Mouse (Mus musculus) kidney, postnatal 0 days (tissue): ENCODE measurements at regions not wholly inside any gene's neighbourhood (a gene's known extent, or its start where the extent isn't known, plus 50 kb on each side); places are given as distances from the start of the nearest gene placed in this dataset.

ENCODE experiments used
- ATAC-seq: fragments of 200-750 bp; cut with Nextera tagmentation; replicated peaks from 2 replicates; pipeline ENCODE4 v1.8.0; 2017; ENCODE audit warnings: low read depth, moderate number of reproducible peaks, moderate TSS enrichment, moderate library complexity; ENCODE audit not compliant: low FRiP score
- DNase-seq: peaks from one replicate; pipeline ENCODE4 v3.0.0-alpha.2; 2016; ENCODE audit warnings: low spot score
- H3K27ac ChIP-seq: fragments of 300-500 bp; sonication (generic); 2 replicates; pipeline ENCODE4 v1.5.1; 2014; ENCODE audit warnings: mild to moderate bottlenecking
- H3K27me3 ChIP-seq: fragments of 300-500 bp; sonication (generic); 2 replicates; pipeline ENCODE4 v1.6.1; 2014; ENCODE audit warnings: low read length, mixed read lengths; ENCODE audit not compliant: insufficient read depth
- H3K36me3 ChIP-seq: fragments of 300-500 bp; sonication (generic); 2 replicates; pipeline ENCODE4 v1.6.1; 2014; ENCODE audit warnings: low read length, mixed read lengths; ENCODE audit not compliant: insufficient read depth
- H3K4me1 ChIP-seq: fragments of 300-500 bp; sonication (generic); replicated peaks from 2 replicates; pipeline ENCODE4 v1.6.1; 2014; ENCODE audit warnings: antibody characterized with exemption, low read length, mixed read lengths; ENCODE audit not compliant: insufficient read depth
- H3K4me2 ChIP-seq: fragments of 300-500 bp; sonication (generic); 2 replicates; pipeline ENCODE4 v1.6.1; 2014; ENCODE audit warnings: mild to moderate bottlenecking, low read length, moderate library complexity, mixed read lengths
- H3K4me3 ChIP-seq: fragments of 300-500 bp; sonication (generic); replicated peaks from 2 replicates; pipeline ENCODE4 v1.5.1; 2014; ENCODE audit warnings: low read depth, low read length
- H3K9ac ChIP-seq: fragments of 300-500 bp; sonication (generic); 2 replicates; pipeline ENCODE4 v1.6.1; 2014; ENCODE audit warnings: low read depth, low read length
- H3K9me3 ChIP-seq: fragments of 300-500 bp; sonication (generic); replicated peaks from 2 replicates; pipeline ENCODE4 v1.6.1; 2016; ENCODE audit warnings: low read length, inconsistent platforms, mixed read lengths
- CTCF ChIP-seq: IDR thresholded peaks from 2 replicates; pipeline ENCODE4 v1.5.1; 2016; ENCODE audit warnings: antibody characterized with exemption, low read depth, mild to moderate bottlenecking, moderate library complexity
- WGBS: fragments of 180-500 bp; shearing (Covaris S2); extraction: QIAGEN DNeasy Blood & Tissue Kit; methylation state at CpG from one replicate; pipeline ENCODE4 v1.1.7; 2014; 5-methylcytosine and 5-hydroxymethylcytosine counted together

- ATAC-seq (no peak), DNase-seq (no peak)
- H3K9me3 ChIP-seq, result no peaks in the 10 kb centered on the region
- no peak for TF ChIP-seq CTCF
- H3K27ac ChIP-seq, result no peak overlapping the region
- no peak overlapping the region for H3K4me3 ChIP-seq
- no peak overlapping the region for H3K9ac ChIP-seq
- no peak overlapping the region for H3K4me2 ChIP-seq
- H3K27me3 ChIP-seq, result no peaks in the 10 kb centered on the region
- no peaks in the 10 kb centered on the region for H3K36me3 ChIP-seq
- no peaks in the 10 kb centered on the region for H3K4me1 ChIP-seq
- 88% methylated on average over 4 of the region's 4 CpGs for WGBS
Observed at GRCm38 (mm10) chr4:56039327-56039726, 507.1 kb upstream of the Klf4 start.

GRCm38 (mm10) chr4:56036334-56036733 lies 504.1 kb upstream of the Klf4 start:
- ATAC-seq (no peak), DNase-seq (no peak)
- 77% methylated on average over 6 of the region's 6 CpGs for WGBS
- no peak for TF ChIP-seq CTCF
- Histone ChIP-seq H3K4me2 (no peak overlapping the region), H3K4me3 (no peak overlapping the region), H3K4me1 (no peaks in the 10 kb centered on the region), H3K27ac (no peak overlapping the region), H3K36me3 (no peaks in the 10 kb centered on the region), H3K27me3 (no peaks in the 10 kb centered on the region), H3K9me3 (no peaks in the 10 kb centered on the region), H3K9ac (no peak overlapping the region)

GRCm38 (mm10) chr4:56035543-56035942 lies 503.3 kb upstream of the Klf4 start:
- H3K9ac ChIP-seq, result no peak overlapping the region
- WGBS, result 57% methylated on average over 5 of the region's 5 CpGs
- ATAC-seq, result no peak
- no peak overlapping the region for H3K4me3 ChIP-seq
- H3K4me2 ChIP-seq, result no peak overlapping the region
- TF ChIP-seq CTCF, result no peak
- no peak for DNase-seq
- no peak overlapping the region for H3K27ac ChIP-seq
- H3K36me3 ChIP-seq, result no peaks in the 10 kb centered on the region
- H3K4me1 ChIP-seq, result no peaks in the 10 kb centered on the region
- H3K27me3 ChIP-seq, result no peaks in the 10 kb centered on the region
- no peaks in the 10 kb centered on the region for H3K9me3 ChIP-seq

- H3K4me3 ChIP-seq, result no peak overlapping the region
- H3K27ac ChIP-seq, result no peak overlapping the region
- H3K4me2 ChIP-seq, result no peak overlapping the region
- TF ChIP-seq CTCF, result no peak
- no peaks in the 10 kb centered on the region for H3K9me3 ChIP-seq
- no peaks in the 10 kb centered on the region for H3K27me3 ChIP-seq
- no peaks in the 10 kb centered on the region for H3K36me3 ChIP-seq
- WGBS, result 69% methylated on average over 3 of the region's 3 CpGs
- DNase-seq (no peak), ATAC-seq (no peak)
- H3K9ac ChIP-seq, result no peak overlapping the region
- no peaks in the 10 kb centered on the region for H3K4me1 ChIP-seq
Observed at GRCm38 (mm10) chr4:56028441-56028840, 496.2 kb upstream of the Klf4 start.

GRCm38 (mm10) chr4:56027258-56027657 lies 495.0 kb upstream of the Klf4 start:
- no peak overlapping the region for H3K4me2 ChIP-seq
- no peaks in the 10 kb centered on the region for H3K9me3 ChIP-seq
- 74% methylated on average over 6 of the region's 6 CpGs for WGBS
- H3K4me1 ChIP-seq, result no peaks in the 10 kb centered on the region
- TF ChIP-seq CTCF, result no peak
- no peaks in the 10 kb centered on the region for H3K27me3 ChIP-seq
- no peak overlapping the region for H3K9ac ChIP-seq
- H3K36me3 ChIP-seq, result no peaks in the 10 kb centered on the region
- no peak overlapping the region for H3K4me3 ChIP-seq
- DNase-seq (no peak), ATAC-seq (no peak)
- H3K27ac ChIP-seq, result no peak overlapping the region

GRCm38 (mm10) chr4:56024478-56024877 lies 492.2 kb upstream of the Klf4 start:
- TF ChIP-seq CTCF, result no peak

GRCm38 (mm10) chr4:56018212-56018611 lies 485.9 kb upstream of the Klf4 start:
- H3K9ac ChIP-seq, result no peak overlapping the region
- H3K36me3 ChIP-seq, result no peaks in the 10 kb centered on the region
- no peak for TF ChIP-seq CTCF
- H3K9me3 ChIP-seq, result no peaks in the 10 kb centered on the region
- WGBS, result 90% methylated on average over 8 of the region's 8 CpGs
- no peak overlapping the region for H3K27ac ChIP-seq
- H3K4me1 ChIP-seq, result no peaks in the 10 kb centered on the region
- ATAC-seq (no peak), DNase-seq (no peak)
- no peaks in the 10 kb centered on the region for H3K27me3 ChIP-seq
- H3K4me2 ChIP-seq, result no peak overlapping the region
- no peak overlapping the region for H3K4me3 ChIP-seq

More at GRCm38 (mm10) chr4:56024478-56024877, 492.2 kb upstream of the Klf4 start:
- no peak overlapping the region for H3K9ac ChIP-seq
- no peaks in the 10 kb centered on the region for H3K4me1 ChIP-seq
- no peak for DNase-seq
- H3K27ac ChIP-seq, result no peak overlapping the region
- H3K9me3 ChIP-seq, result no peaks in the 10 kb centered on the region
- ATAC-seq, result no peak
- H3K27me3 ChIP-seq, result no peaks in the 10 kb centered on the region
- H3K4me2 ChIP-seq, result no peak overlapping the region
- no peaks in the 10 kb centered on the region for H3K36me3 ChIP-seq
- H3K4me3 ChIP-seq, result no peak overlapping the region
